Mouse (Mus musculus) liver, embryonic 16.5 days (tissue): ENCODE measurements around the gene Enpp4. TPM values are rescaled to one million over a fixed set of nuclear protein-coding genes. Genes with fewer than 3 reads are reported as not detected.
A peak's percentile ranks its signal among the peaks of the same experiment; 100 is the strongest.

ENCODE experiments used
- ATAC-seq: fragments of 200-750 bp; cut with Nextera tagmentation; 2 replicates; pipeline ENCODE4 v1.8.0; 2017; ENCODE audit warnings: low read depth, mild to moderate bottlenecking, moderate number of reproducible peaks, moderate library complexity
- H3K27ac ChIP-seq: fragments of 300-500 bp; sonication (generic); 2 replicates; pipeline ENCODE4 v1.5.1; 2014; ENCODE audit warnings: mild to moderate bottlenecking, low read length
- H3K27me3 ChIP-seq: fragments of 300-500 bp; sonication (generic); 2 replicates; pipeline ENCODE4 v1.6.1; 2014; ENCODE audit warnings: low read depth, low read length, mixed read lengths; ENCODE audit not compliant: control insufficient read depth, insufficient read depth
- H3K36me3 ChIP-seq: fragments of 300-500 bp; sonication (generic); 2 replicates; pipeline ENCODE4 v1.6.1; 2014; ENCODE audit warnings: mild to moderate bottlenecking; ENCODE audit not compliant: control insufficient read depth, insufficient read depth
- H3K4me1 ChIP-seq: fragments of 300-500 bp; sonication (generic); 2 replicates; pipeline ENCODE4 v1.6.1; 2014; ENCODE audit warnings: low read depth, low read length, mixed read lengths; ENCODE audit not compliant: control insufficient read depth
- H3K4me2 ChIP-seq: fragments of 300-500 bp; sonication (generic); 2 replicates; pipeline ENCODE4 v1.6.1; 2014; ENCODE audit warnings: low read depth, low read length, mixed read lengths
- H3K4me3 ChIP-seq: fragments of 300-500 bp; sonication (generic); 2 replicates; pipeline ENCODE4 v1.5.1; 2014; ENCODE audit warnings: low read depth, mild to moderate bottlenecking, low read length
- H3K9ac ChIP-seq: fragments of 300-500 bp; sonication (generic); 2 replicates; pipeline ENCODE4 v1.6.1; 2014; ENCODE audit warnings: low read depth, low read length
- H3K9me3 ChIP-seq: fragments of 300-500 bp; sonication (generic); replicated peaks from 2 replicates; pipeline ENCODE4 v1.6.1; 2016; ENCODE audit warnings: low read length; ENCODE audit not compliant: control insufficient read depth
- WGBS: fragments of 180-500 bp; shearing (Covaris S2); extraction: QIAGEN DNeasy Blood & Tissue Kit; methylation state at CpG from one replicate; pipeline ENCODE4 v1.1.7; 2014; ENCODE audit not compliant: insufficient replicate concordance; 5-methylcytosine and 5-hydroxymethylcytosine counted together
- polyA plus RNA-seq: library from polyadenylated mRNA; unstranded; fragments of >200 nt; fragmentation: Nextera tagmentation; extraction: Ambion mirVana; gene quantifications from 2 replicates; pipeline ENCODE4 v1.2.1, GENCODE M21; 2015

Enpp4 gene
- polyA plus RNA-seq, 1 experiment from 2014 or later, result 4.1 TPM

GRCm38 (mm10) chr17:44136018-44136417 is 30.4 kb upstream of the Enpp4 start:
- no peak for ATAC-seq
- Histone ChIP-seq H3K27me3 (no peaks in the 10 kb centered on the region; the same call in 1 of the 2 replicates), H3K4me3 (peak overlapping the region; percentile 25; the same call in 1 of the 2 replicates), H3K4me1 (no peaks in the 10 kb centered on the region; the same call in 1 of the 2 replicates), H3K27ac (no peak overlapping the region), H3K9ac (no peak overlapping the region), H3K9me3 (no peaks in the 10 kb centered on the region), H3K36me3 (no peaks in the 10 kb centered on the region), H3K4me2 (peak overlapping the region; percentile 25)
- WGBS, result 29% methylated on average over 8 of the region's 8 CpGs

- H3K4me3 ChIP-seq, result peak overlapping the region; percentile 46
- ATAC-seq, result peak; percentile 71
- no peaks in the 10 kb centered on the region; the same call in 1 of the 2 replicates for H3K4me1 ChIP-seq
- 45% methylated on average over 9 of the region's 9 CpGs for WGBS
- no peaks in the 10 kb centered on the region for H3K9me3 ChIP-seq
- H3K27me3 ChIP-seq, result no peaks in the 10 kb centered on the region; the same call in 1 of the 2 replicates
- H3K4me2 ChIP-seq, result peak overlapping the region; percentile 25
- H3K27ac ChIP-seq, result no peak overlapping the region
- no peaks in the 10 kb centered on the region for H3K36me3 ChIP-seq
- no peak overlapping the region for H3K9ac ChIP-seq
Observed at GRCm38 (mm10) chr17:44134545-44134944, 28.9 kb upstream of the Enpp4 start.

GRCm38 (mm10) chr17:44134106-44134505 is 28.5 kb upstream of the Enpp4 start:
- Histone ChIP-seq H3K4me1 (no peaks in the 10 kb centered on the region; the same call in 1 of the 2 replicates), H3K4me3 (no peak overlapping the region), H3K27ac (no peak overlapping the region), H3K9me3 (no peaks in the 10 kb centered on the region), H3K36me3 (no peaks in the 10 kb centered on the region), H3K27me3 (no peaks in the 10 kb centered on the region; the same call in 1 of the 2 replicates), H3K4me2 (peak overlapping the region; percentile 25), H3K9ac (no peak overlapping the region)
- ATAC-seq, result no peak
- WGBS, result 8% methylated on average over 6 of the region's 6 CpGs

- H3K27me3 ChIP-seq, result no peaks in the 10 kb centered on the region; the same call in 1 of the 2 replicates
- 9% methylated on average over 7 of the region's 7 CpGs for WGBS
- H3K4me1 ChIP-seq, result no peaks in the 10 kb centered on the region; the same call in 1 of the 2 replicates
- no peak for ATAC-seq
- H3K9me3 ChIP-seq, result peaks cover 2% of the 10 kb centered on the region; the same call in 1 of the 2 replicates
- no peak overlapping the region for H3K4me3 ChIP-seq
- no peaks in the 10 kb centered on the region for H3K36me3 ChIP-seq
- H3K27ac ChIP-seq, result no peak overlapping the region
- no peak overlapping the region for H3K9ac ChIP-seq
- H3K4me2 ChIP-seq, result no peak overlapping the region
Observed at GRCm38 (mm10) chr17:44130429-44130828, 24.8 kb upstream of the Enpp4 start.

- Histone ChIP-seq H3K9me3 (peaks cover 2% of the 10 kb centered on the region; the same call in 1 of the 2 replicates), H3K36me3 (no peaks in the 10 kb centered on the region), H3K27me3 (no peaks in the 10 kb centered on the region), H3K9ac (no peak overlapping the region), H3K4me2 (no peak overlapping the region), H3K4me1 (no peaks in the 10 kb centered on the region; the same call in 1 of the 2 replicates), H3K27ac (no peak overlapping the region), H3K4me3 (no peak overlapping the region)
- 57% methylated on average over 13 of the region's 13 CpGs for WGBS
- ATAC-seq, result peak; percentile 45; the same call in 1 of the 2 replicates
Observed at GRCm38 (mm10) chr17:44129092-44129750, 23.6 kb upstream of the Enpp4 start.

- no peaks in the 10 kb centered on the region for H3K27me3 ChIP-seq
- H3K4me1 ChIP-seq, result no peaks in the 10 kb centered on the region
- no peak overlapping the region for H3K4me2 ChIP-seq
- ATAC-seq, result no peak
- 34% methylated on average over 12 of the region's 12 CpGs for WGBS
- no peak overlapping the region for H3K27ac ChIP-seq
- H3K4me3 ChIP-seq, result no peak overlapping the region
- H3K9ac ChIP-seq, result no peak overlapping the region
- no peaks in the 10 kb centered on the region for H3K9me3 ChIP-seq
- H3K36me3 ChIP-seq, result no peaks in the 10 kb centered on the region
Observed at GRCm38 (mm10) chr17:44121366-44122100, 15.9 kb upstream of the Enpp4 start.

GRCm38 (mm10) chr17:44118231-44118630 is 12.6 kb upstream of the Enpp4 start:
- H3K27me3 ChIP-seq, result no peaks in the 10 kb centered on the region
- H3K9ac ChIP-seq, result no peak overlapping the region
- H3K4me2 ChIP-seq, result no peak overlapping the region
- no peaks in the 10 kb centered on the region for H3K4me1 ChIP-seq
- no peaks in the 10 kb centered on the region for H3K9me3 ChIP-seq
- no peak overlapping the region for H3K27ac ChIP-seq
- no peak for ATAC-seq
- H3K36me3 ChIP-seq, result no peaks in the 10 kb centered on the region
- no peak overlapping the region for H3K4me3 ChIP-seq
- 43% methylated on average over 4 of the region's 4 CpGs for WGBS

- no peak overlapping the region for H3K9ac ChIP-seq
- no peak overlapping the region for H3K27ac ChIP-seq
- no peaks in the 10 kb centered on the region for H3K9me3 ChIP-seq
- H3K4me1 ChIP-seq, result no peaks in the 10 kb centered on the region
- WGBS, result 48% methylated on average over 2 of the region's 2 CpGs
- H3K4me3 ChIP-seq, result no peak overlapping the region
- no peaks in the 10 kb centered on the region for H3K27me3 ChIP-seq
- H3K4me2 ChIP-seq, result no peak overlapping the region
- H3K36me3 ChIP-seq, result no peaks in the 10 kb centered on the region
- no peak for ATAC-seq
Observed at GRCm38 (mm10) chr17:44117721-44118120, 12.1 kb upstream of the Enpp4 start.

- H3K4me3 ChIP-seq, result no peak overlapping the region
- H3K36me3 ChIP-seq, result no peaks in the 10 kb centered on the region
- H3K9ac ChIP-seq, result no peak overlapping the region
- no peak overlapping the region for H3K4me2 ChIP-seq
- no peak overlapping the region for H3K27ac ChIP-seq
- 36% methylated on average over 2 of the region's 2 CpGs for whole genome bisulfite sequencing
- H3K4me1 ChIP-seq, result no peaks in the 10 kb centered on the region
- H3K9me3 ChIP-seq, result no peaks in the 10 kb centered on the region
- ATAC-seq, result no peak
- no peaks in the 10 kb centered on the region for H3K27me3 ChIP-seq
Observed at GRCm38 (mm10) chr17:44116584-44116983, 11.0 kb upstream of the Enpp4 start.
